Mouse (Mus musculus) stomach, postnatal 0 days (tissue): Measurements from ENCODE around the gene A1bg.

Experiments
- CTCF ChIP-seq: IDR thresholded peaks from 2 replicates; pipeline ENCODE4 v1.5.1; 2016; ENCODE audit warnings: antibody characterized with exemption, low read depth, mild to moderate bottlenecking, moderate library complexity
- EP300 ChIP-seq: optimal IDR thresholded peaks from 2 replicates; pipeline ENCODE3; 2016; ENCODE audit warnings: antibody characterized with exemption

DNA sequence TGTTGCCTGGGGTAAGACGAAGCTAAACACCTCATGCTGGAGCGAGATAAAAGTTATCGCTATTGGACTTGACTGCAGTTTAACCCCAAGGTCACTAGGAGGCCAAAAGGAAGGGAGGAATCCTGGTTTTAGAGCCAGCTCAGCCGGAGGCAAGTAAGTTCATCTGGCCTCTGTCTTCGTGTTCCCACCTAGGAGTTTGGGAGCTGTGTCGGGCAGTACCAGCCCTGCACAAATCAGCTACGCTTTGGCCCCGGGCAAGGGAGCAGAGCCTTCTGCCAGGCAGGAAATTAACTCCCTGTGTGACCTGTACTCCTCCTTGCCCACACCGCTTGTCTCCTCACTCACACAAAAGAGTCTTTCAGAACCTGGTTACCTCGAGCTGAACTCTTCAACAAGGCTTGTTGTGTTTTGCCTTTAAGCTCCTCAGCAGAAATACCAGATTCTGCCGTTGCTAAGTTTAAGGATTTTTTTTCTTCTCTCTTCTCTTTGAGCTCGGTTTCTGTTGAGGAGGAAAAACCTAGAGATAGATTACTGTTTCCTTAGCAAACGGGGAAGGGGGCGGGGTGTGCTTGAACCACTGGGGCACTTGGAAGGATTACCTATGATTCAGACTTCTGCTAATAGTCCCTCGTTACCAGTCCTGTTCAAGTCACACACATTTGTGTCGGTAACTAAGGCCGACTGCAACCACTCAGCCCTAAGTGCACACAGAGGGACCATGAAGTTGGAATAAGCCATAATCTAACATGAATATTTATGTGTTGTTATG, 69.4 kb downstream of the A1bg start, which contains the start of gene Fam84b:
- TF ChIP-seq CTCF (peak; percentile 28; the same call in 1 of the 2 replicates), EP300 (no peak)
